Mouse (Mus musculus) forelimb bud, embryonic 11.5 days (tissue): ENCODE results near the gene Pdxdc1.
"Not testable (repeated sequence)": the region's sequence is repeated elsewhere in the genome, so short reads cannot be mapped to it uniquely, and the experiment has no call there.

Source experiments
- DNase-seq: peaks from one replicate; pipeline ENCODE4 v3.0.0-alpha.2; 2012; ENCODE audit warnings: low read depth, low spot score

The Pdxdc1 gene

DNA sequence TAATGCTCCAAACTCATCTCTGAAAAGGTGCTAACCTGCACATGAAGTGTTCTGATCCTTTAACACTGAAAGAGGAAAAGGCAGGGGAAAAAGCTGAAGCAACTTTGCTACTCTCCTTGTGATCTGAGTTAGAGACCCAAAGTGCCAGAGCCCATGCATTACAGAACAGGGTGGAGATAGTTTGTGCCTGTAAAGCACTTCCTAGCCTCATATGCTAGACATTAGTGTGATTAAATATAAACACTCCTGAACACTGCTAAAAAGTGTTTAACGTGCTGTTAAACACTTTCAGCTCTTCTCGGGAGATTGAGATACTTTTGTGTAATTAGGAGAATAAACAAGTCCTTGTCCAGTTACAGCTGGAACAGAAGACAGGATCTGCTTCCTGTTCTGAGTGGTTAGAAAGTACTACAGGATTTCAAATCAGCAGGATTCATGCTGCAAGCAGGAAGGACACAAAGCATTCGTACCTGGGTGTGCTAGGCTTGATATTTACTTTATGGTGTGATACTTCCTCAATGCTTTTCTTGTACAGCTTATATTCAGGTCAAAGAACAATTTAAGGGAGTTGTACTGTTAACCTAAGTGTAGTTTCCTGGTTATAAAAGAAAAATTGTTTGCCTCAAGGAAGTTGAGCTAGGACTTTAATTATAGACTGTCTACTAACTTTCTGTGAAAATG lies 19.7 kb downstream of the Pdxdc1 start:
- DNase-seq, result no peak

DNA sequence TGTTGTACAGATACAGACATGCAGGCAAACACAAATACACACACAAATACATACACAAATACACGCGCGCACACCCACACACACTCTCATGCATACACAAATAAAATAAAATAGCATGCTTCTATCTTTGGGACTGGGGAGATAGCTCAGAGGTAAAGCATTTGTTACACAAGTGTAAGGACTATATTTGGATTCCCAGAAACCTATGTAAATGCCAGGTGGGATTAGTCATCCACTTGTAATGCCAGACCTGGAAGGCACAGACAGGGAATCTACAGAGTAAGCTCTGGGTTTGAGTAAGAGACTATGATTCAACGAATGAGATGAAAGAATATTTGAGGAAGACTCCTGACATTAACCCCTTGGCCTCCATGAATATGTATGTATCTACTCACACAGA lies 27.4 kb downstream of the Pdxdc1 start:
- DNase-seq, result no peak

GRCm38 (mm10) chr16:13867910-13868514 lies 34.9 kb downstream of the Pdxdc1 start:
- DNase-seq, result peak; percentile 2

GRCm38 (mm10) chr16:13867406-13867805 lies 35.5 kb downstream of the Pdxdc1 start:
- DNase-seq, result not testable (repeated sequence)

DNA sequence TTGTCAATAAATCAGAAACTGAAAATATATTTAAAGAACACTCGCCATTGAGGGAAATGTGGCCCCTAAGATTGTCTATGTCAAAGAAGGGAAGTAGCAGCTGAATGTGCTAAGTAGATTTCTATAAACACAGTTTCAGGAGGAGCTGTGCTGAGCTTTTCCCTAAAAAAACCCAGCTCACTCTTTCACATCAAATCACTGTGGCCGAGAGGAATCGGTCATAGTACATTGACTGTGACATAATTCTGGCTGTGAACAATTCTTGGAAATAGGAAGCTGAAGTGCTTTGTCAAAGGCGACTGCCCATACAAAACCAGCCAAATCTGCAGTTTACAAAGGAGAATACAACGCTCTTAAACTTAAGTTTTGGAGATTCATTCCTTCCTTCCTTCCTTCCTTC lies 36.3 kb downstream of the Pdxdc1 start:
- no peak for DNase-seq

DNA sequence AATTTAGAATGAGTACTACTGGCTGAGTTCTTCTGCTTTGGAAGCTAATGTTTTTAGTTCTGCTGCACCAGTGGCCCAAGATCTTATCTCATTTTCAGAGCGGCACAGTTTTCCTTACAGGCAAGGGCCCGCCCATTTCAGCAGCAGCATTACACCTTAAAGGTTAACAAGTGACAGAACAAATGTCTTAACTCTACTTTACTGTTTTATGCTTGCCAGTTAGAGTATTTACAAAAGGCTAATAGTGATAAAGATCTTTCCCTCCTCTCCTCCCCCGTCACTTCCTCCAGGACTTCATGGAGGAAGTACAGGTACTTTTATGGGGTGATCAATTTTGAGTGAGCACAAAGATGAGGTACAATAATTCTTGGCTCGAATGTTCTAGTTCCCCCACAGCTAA lies 36.9 kb downstream of the Pdxdc1 start:
- DNase-seq, result no peak

DNA sequence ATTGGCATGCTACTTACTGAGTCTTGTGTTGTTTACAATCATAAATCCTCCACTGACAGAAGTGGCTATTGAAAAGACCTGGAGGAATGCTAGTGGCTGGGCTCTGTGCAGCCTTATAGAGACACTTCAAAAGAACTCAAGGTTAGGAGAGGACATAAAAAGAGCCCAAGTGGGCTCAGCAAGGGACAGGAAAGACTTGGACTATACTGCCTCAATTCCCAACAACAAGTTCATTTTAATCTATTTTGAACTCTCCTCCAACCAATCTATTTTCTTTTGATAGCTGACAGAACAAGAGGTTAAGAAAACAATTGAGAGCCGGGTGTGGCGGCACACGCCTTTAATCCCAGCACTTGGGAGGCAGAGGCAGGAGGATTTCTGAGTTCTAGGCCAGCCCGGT lies 49.0 kb downstream of the Pdxdc1 start:
- no peak for DNase-seq

DNA sequence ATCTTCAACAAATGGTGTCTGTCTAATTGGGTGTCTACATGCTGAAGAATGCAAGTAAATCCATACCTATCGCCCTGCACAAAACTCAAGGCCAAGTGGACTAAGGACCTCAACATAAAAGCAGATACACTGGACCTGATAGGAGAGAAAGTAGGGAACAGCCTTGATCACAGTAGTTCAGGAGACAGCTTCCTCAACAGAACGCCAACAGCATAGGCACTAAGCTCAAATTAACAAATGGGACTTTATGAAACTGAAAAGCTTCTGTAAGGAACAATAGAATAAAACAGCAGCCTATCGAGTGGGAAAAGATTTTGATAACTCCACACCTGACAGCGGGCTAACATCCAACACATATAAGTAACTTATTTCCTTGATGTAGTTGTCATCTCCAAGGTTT lies 51.5 kb downstream of the Pdxdc1 start:
- no peak for DNase-seq

DNA sequence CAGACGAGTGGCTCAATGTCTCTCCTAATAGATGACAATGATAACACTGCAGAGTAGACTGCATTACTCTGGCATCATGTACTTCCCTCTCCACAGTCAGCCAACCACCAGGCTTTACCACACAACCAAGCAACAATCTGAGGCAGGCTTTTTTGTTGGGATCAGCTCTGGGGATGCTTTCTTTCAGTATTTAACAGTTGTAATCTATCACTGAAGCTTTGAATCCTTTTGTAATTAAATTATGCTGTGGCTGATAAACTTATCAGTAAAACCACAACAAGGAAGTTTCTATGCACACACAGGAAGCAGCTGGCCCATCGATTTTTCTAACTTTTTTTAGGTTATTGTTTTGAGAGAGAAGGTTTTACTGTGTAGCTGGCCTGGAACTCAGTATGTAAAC lies 54.6 kb downstream of the Pdxdc1 start:
- no peak for DNase-seq

DNA sequence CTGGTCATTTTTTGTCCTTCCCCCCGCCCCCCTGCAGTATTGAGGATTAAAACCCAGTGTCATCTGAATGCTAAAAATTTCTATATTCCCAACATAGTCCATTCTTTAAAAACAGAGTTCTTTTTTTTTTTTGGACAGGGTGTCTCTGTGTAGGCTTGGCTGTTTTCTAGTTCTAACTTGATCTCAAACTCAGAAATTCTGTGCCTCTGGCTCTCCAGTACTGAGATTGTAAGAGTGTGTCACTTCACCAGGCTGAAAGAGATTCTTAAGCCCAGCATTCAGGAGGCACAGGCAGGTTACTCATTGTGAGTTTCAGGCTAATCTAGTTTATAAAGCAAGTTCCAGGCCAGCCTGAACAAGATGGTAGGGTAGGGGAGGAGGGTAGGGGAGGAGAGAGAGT lies 56.3 kb downstream of the Pdxdc1 start:
- DNase-seq, result no peak

- DNase-seq, result no peak
Observed at GRCm38 (mm10) chr16:13845031-13845430, 57.9 kb downstream of the Pdxdc1 start.

GRCm38 (mm10) chr16:13840956-13841355 lies 62.0 kb downstream of the Pdxdc1 start:
- DNase-seq, result no peak

DNA sequence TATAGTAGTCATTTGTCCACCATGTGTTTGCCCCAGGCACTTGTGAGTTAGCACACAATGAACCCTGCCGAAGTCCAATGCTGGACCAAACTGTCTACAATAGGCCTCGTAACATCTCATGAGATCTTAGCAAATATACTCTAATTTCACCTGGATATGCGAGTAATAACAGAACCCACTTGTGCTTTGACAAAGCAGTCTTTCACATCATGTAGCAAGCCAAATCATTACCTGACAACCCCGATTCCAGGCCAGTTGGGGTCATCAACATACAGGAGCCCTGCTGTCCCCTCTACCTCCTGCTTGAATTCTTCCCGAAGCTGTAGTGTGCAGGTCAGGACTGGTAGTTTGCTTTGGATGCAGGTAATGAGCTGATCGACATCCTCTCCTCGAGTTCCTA lies 62.9 kb downstream of the Pdxdc1 start:
- DNase-seq, result no peak

DNA sequence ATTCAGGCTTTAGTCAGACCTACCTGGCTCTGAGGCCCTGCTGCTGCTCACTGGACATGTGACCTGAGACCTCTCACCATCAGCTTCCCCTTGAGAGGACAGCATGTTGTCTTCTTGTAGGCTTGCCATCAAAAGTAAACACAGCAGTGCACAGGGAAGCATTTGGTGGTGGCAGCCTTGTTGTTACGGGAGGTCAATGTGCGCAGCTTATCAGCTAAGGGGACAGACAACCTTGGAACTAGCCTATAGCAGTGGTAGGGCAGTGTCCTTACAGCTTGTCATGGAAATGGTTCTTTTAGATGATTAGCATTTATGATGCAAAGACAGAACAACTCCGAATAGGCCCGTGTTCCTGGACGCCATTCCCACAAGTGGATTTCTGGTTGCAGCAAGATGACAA lies 68.5 kb downstream of the Pdxdc1 start:
- DNase-seq, result no peak

- no peak for DNase-seq
Observed at GRCm38 (mm10) chr16:13831606-13832005, 71.3 kb downstream of the Pdxdc1 start.

- no peak for DNase-seq
Observed at GRCm38 (mm10) chr16:13830444-13830843, 72.5 kb downstream of the Pdxdc1 start.

DNA sequence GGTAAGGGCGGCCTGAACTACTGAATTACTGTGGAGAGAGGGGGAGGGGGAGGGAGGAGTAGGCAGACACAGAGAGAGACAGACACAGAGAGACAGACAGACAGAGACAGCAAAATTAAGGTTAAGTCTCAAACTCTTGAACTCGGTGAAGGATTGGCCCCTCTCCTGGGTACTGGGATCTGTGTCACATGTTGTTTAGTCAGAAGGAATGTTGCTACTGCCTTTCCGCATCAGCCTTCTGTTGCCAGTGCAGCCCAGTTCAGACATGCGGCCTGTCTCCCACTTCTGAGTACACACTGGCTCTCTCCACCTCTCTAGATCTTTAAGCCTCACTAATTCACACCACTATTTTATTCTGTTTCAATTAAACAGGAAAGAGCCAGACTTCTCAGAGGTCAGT lies 76.4 kb downstream of the Pdxdc1 start:
- no peak for DNase-seq

DNA sequence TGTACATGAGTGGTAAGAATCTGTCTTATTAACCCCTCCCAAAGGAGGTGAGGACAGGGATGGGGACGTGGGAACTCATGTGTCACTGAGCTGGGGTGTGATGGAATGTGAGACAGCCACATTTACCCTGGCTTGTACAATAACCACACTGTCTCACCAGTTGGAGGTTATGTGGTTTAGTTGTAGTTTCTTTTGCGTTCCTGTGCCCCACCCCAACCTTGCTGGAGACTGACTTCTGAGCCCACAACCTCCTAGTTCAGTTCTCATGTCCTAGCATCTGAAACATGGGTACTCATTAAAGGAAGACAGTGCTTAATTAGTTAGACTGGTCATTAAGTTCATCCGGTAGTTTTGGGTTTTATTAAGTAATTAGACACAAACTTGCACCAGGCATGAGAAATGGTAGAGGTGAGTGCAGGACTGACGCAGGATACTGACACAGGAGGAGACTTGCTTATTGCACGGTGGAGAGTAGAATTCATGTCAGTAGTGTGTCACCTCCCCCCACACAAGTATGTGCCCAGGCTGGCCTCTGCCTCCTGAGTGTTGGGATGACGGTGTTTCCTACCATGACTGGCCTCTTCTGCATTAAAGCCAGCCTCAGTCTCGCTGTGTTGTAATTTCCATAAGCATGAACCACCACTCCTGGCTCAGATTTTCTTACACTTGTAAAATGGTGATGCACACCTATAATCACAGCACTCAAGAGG lies 77.0 kb downstream of the Pdxdc1 start:
- DNase-seq, result no peak

- no peak for DNase-seq
Observed at GRCm38 (mm10) chr16:13820771-13821170, 82.2 kb downstream of the Pdxdc1 start.

DNA sequence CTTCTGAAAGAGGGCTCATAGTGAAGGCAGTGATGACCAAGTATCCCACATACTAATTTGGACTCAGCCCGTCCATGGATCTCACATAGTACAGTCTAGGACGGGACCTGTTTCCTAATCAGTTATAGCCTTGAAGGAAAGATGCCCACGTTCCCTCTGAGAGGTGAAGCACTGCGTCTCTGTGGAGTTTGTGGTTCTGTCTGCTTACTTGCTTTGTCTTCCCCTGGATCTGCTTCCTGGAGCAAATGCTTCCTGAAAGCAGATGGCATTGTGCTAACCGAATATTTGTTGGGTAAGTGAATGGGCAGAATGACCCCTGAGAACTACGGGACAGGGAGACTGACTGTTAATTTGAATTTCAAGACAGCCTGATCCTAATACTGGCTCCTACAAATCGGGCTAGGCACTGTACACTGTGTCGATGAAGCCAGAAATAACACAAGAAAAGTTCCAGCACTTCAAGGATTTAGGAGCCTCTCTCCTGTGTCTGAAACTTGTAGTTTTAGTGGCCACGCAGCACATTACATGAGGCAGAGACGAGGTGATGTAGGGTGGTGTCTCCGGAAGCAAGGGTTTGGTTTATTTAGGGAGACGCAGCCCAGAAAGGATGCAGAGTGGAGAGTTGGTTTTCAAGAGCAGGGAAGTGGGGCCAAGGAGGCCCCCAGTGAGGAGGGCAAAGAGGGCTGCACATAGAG lies 83.0 kb downstream of the Pdxdc1 start:
- peak; percentile 10 for DNase-seq

- no peak for DNase-seq
Observed at GRCm38 (mm10) chr16:13819394-13819743, 83.6 kb downstream of the Pdxdc1 start.

GRCm38 (mm10) chr16:13818560-13819393 lies 84.2 kb downstream of the Pdxdc1 start, which contains the start of gene Ntan1:
TSS of gene Ntan1 (plus strand) at chr16:13818845.
- peak; percentile 97 for DNase-seq
